Mouse (Mus musculus) heart, postnatal 0 days (tissue): ENCODE measurements around the gene Rnf180.

Source experiments
- CTCF ChIP-seq: IDR thresholded peaks from 2 replicates; pipeline ENCODE4 v1.5.1; 2016; ENCODE audit warnings: antibody characterized with exemption, control low read depth, low read depth
- EP300 ChIP-seq: IDR thresholded peaks from 2 replicates; pipeline ENCODE4 v1.6.1; 2016; ENCODE audit warnings: antibody characterized with exemption, low read depth

DNA sequence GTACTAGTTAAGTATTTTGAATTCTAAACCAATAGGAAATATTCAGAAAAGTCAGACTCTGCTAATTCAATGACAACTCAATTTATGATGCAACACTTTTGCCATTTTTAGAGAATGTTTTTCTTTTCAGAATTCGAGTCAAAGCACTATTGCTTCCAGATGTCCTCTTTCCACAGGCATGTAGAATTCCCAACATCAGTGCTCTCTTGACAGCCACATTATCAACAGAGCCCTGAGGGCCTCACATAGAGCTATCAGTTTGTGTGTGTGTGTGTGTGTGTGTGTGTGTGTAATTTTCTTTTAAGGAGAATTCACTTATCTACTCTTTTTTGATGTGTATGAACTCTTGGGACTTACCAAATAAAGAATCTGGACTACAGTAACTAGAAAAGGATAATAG lies 147.8 kb downstream of the Rnf180 start:
- TF ChIP-seq CTCF (no peak), EP300 (no peak)
